Mouse (Mus musculus): ENCODE results near the gene Tkfc. TPM values are rescaled to one million over a fixed set of nuclear protein-coding genes. Genes with fewer than 3 reads are reported as not detected.

Gene Tkfc
- polyA plus RNA-seq, 1 experiment: 16.7 TPM

DNA sequence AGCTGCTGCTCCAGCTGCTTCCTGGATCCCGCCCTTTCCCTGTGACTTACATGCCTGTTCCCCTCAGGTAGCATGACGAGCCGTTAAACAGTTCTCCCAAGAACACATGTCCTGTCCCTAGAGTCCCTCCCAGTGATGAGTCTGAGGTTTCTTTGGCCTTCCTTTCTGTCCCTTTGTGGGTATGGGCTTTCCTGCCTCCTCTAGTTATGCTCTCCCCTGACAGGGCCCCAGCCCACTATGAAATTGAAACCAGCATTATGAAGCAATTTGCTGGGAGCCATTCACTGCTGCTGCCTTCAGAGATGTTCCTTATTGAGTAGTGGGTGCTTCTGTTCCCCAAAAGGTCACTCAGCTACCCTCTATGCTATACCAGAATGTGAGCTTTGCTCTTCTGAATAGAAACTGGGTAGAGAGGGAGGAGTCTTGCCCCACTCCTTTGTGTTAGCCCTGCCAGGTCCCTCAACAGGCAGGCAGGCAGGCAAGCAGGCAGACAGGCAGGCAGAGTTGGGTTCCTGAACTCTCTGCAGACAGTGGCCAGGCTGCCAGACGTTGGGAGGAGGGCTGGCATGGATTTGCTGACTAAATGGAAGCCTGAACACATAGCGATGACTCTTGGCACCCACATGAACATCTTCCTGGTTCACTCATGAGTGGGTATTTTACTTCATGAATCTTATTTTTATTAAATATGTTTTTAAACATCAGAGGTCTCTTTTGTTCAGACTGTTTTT lies 16.2 kb downstream of the Tkfc start:
- Histone ChIP-seq H3K4me3 (no peak overlapping the region), H3K4me2 (ENCODE audit: low read depth) (no peak overlapping the region), H3K36me3 (ENCODE audit: control insufficient read depth, insufficient read depth) (no peaks in the 10 kb centered on the region), H3K79me2 (ENCODE audit: control insufficient read depth, insufficient read depth) (no peaks in the 10 kb centered on the region), H3ac (ENCODE audit: control insufficient read depth, insufficient read length) (no peak overlapping the region), H3K27me3 (ENCODE audit: control insufficient read depth, insufficient read depth, insufficient read length) (no peaks in the 10 kb centered on the region)
- TF ChIP-seq USF1 (IDR thresholded peaks at IDR 0.05; ENCODE audit: low read depth) (no peak), E2F4 (IDR thresholded peaks at IDR 0.05; ENCODE audit: insufficient read depth) (no peak), MYOG (IDR thresholded peaks at IDR 0.05; ENCODE audit: control insufficient read depth in 1 of 3, insufficient read depth in 1 of 3, insufficient read length in 2 of 3, low read depth in 2 of 3) (no peak), MAX (IDR thresholded peaks at IDR 0.05; ENCODE audit: low read depth) (no peak), TCF3 (IDR thresholded peaks at IDR 0.05; ENCODE audit: insufficient read length, low read depth) (no peak), POLR2A (IDR thresholded peaks at IDR 0.05; ENCODE audit: insufficient read length, low read depth) (no peak), CEBPB (IDR thresholded peaks at IDR 0.05; ENCODE audit: insufficient read depth, poor library complexity, severe bottlenecking) (no peak), REST (IDR thresholded peaks at IDR 0.05; ENCODE audit: insufficient read depth, insufficient read length) (no peak), POLR2AphosphoS2 (IDR thresholded peaks at IDR 0.05; ENCODE audit: insufficient read length, low read depth) (no peak), MYOD1 (IDR thresholded peaks at IDR 0.05; ENCODE audit: control insufficient read depth in 1 of 3, insufficient read length in 2 of 3, low read depth in 2 of 3) (no peak), TCF12 (IDR thresholded peaks at IDR 0.05; ENCODE audit: insufficient read depth, poor library complexity, severe bottlenecking) (no peak)

- Histone ChIP-seq H3K4me3 (no peak overlapping the region), H3ac (ENCODE audit: control insufficient read depth, insufficient read length) (no peak overlapping the region), H3K79me2 (ENCODE audit: control insufficient read depth, insufficient read depth) (no peaks in the 10 kb centered on the region), H3K36me3 (ENCODE audit: control insufficient read depth, insufficient read depth) (no peaks in the 10 kb centered on the region), H3K4me2 (ENCODE audit: low read depth) (no peak overlapping the region), H3K27me3 (ENCODE audit: control insufficient read depth, insufficient read depth, insufficient read length) (no peaks in the 10 kb centered on the region)
- TF ChIP-seq CEBPB (IDR thresholded peaks at IDR 0.05; ENCODE audit: insufficient read depth, poor library complexity, severe bottlenecking): no peak
Measured at GRCm38 (mm10) chr19:10587231-10587630, 18.2 kb downstream of the Tkfc start.

DNA sequence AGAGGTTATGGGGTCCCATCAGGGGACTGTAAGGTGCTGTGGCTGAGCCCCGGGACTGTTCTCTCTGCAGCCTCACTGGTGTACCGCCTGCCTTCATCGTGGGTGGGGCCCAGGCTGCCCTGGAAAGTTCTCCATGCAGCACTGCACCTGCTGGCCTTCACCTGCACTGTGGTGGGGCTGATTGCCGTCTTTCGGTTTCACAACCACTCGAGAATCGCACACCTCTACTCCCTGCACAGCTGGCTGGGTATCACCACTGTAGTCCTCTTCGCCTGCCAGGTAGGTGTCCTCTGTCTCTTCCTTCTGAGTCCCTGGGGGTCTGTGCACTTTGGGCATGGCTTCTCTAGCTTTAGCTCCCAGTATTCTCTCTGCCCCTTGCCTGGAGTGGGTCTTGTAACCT lies 20.3 kb downstream of the Tkfc start:
- Histone ChIP-seq H3K36me3 (ENCODE audit: control insufficient read depth, insufficient read depth) (no peaks in the 10 kb centered on the region), H3ac (ENCODE audit: control insufficient read depth, insufficient read length) (no peak overlapping the region), H3K79me2 (ENCODE audit: control insufficient read depth, insufficient read depth) (no peaks in the 10 kb centered on the region), H3K4me2 (ENCODE audit: low read depth) (no peak overlapping the region), H3K27me3 (ENCODE audit: control insufficient read depth, insufficient read depth, insufficient read length) (no peaks in the 10 kb centered on the region), H3K4me3 (no peak overlapping the region)
- TF ChIP-seq MYOD1 (IDR thresholded peaks at IDR 0.05; ENCODE audit: control insufficient read depth in 1 of 3, insufficient read length in 2 of 3, low read depth in 2 of 3): no peak
- TF ChIP-seq USF1 (IDR thresholded peaks at IDR 0.05; ENCODE audit: low read depth): no peak
- TF ChIP-seq CEBPB (IDR thresholded peaks at IDR 0.05; ENCODE audit: insufficient read depth, poor library complexity, severe bottlenecking): no peak
- TF ChIP-seq TCF12 (IDR thresholded peaks at IDR 0.05; ENCODE audit: insufficient read depth, poor library complexity, severe bottlenecking): no peak
- TF ChIP-seq E2F4 (IDR thresholded peaks at IDR 0.05; ENCODE audit: insufficient read depth): no peak
- no peak for TF ChIP-seq POLR2A (IDR thresholded peaks at IDR 0.05; ENCODE audit: insufficient read length, low read depth)
- no peak for TF ChIP-seq POLR2AphosphoS2 (IDR thresholded peaks at IDR 0.05; ENCODE audit: insufficient read length, low read depth)
- TF ChIP-seq MYOG (IDR thresholded peaks at IDR 0.05; ENCODE audit: control insufficient read depth in 1 of 3, insufficient read depth in 1 of 3, insufficient read length in 2 of 3, low read depth in 2 of 3): no peak
- no peak for TF ChIP-seq SRF (IDR thresholded peaks at IDR 0.05; ENCODE audit: control insufficient read depth, insufficient read length, low read depth)
- TF ChIP-seq REST (IDR thresholded peaks at IDR 0.05; ENCODE audit: insufficient read depth, insufficient read length): no peak
- no peak for TF ChIP-seq TCF3 (IDR thresholded peaks at IDR 0.05; ENCODE audit: insufficient read length, low read depth)
- no peak for TF ChIP-seq MAX (IDR thresholded peaks at IDR 0.05; ENCODE audit: low read depth)

GRCm38 (mm10) chr19:10583550-10584146 lies 21.8 kb downstream of the Tkfc start:
- Histone ChIP-seq H3K27me3 (ENCODE audit: control insufficient read depth, insufficient read depth, insufficient read length) (no peaks in the 10 kb centered on the region), H3K79me2 (ENCODE audit: control insufficient read depth, insufficient read depth) (peaks cover 5% of the 10 kb centered on the region), H3ac (ENCODE audit: control insufficient read depth, insufficient read length) (no peak overlapping the region), H3K4me3 (no peak overlapping the region), H3K4me2 (ENCODE audit: low read depth) (no peak overlapping the region), H3K36me3 (ENCODE audit: control insufficient read depth, insufficient read depth) (no peaks in the 10 kb centered on the region)
- no peak for TF ChIP-seq USF1 (IDR thresholded peaks at IDR 0.05; ENCODE audit: low read depth)
- no peak for TF ChIP-seq POLR2A (IDR thresholded peaks at IDR 0.05; ENCODE audit: insufficient read length, low read depth)
- no peak for TF ChIP-seq MYOG (IDR thresholded peaks at IDR 0.05; ENCODE audit: control insufficient read depth in 1 of 3, insufficient read depth in 1 of 3, insufficient read length in 2 of 3, low read depth in 2 of 3)
- TF ChIP-seq TCF3 (IDR thresholded peaks at IDR 0.05; ENCODE audit: insufficient read length, low read depth): no peak
- TF ChIP-seq TCF12 (IDR thresholded peaks at IDR 0.05; ENCODE audit: insufficient read depth, poor library complexity, severe bottlenecking): no peak
- no peak for TF ChIP-seq MYOD1 (IDR thresholded peaks at IDR 0.05; ENCODE audit: control insufficient read depth in 1 of 3, insufficient read length in 2 of 3, low read depth in 2 of 3)

GRCm38 (mm10) chr19:10581984-10582383 lies 23.5 kb downstream of the Tkfc start:
- TF ChIP-seq MAX (IDR thresholded peaks at IDR 0.05; ENCODE audit: low read depth): no peak
- TF ChIP-seq MYOD1 (IDR thresholded peaks at IDR 0.05; ENCODE audit: control insufficient read depth in 1 of 3, insufficient read length in 2 of 3, low read depth in 2 of 3): no peak
- no peak for TF ChIP-seq POLR2A (IDR thresholded peaks at IDR 0.05; ENCODE audit: insufficient read length, low read depth)
- no peak for TF ChIP-seq TCF12 (IDR thresholded peaks at IDR 0.05; ENCODE audit: insufficient read depth, poor library complexity, severe bottlenecking)
- no peak for TF ChIP-seq USF1 (IDR thresholded peaks at IDR 0.05; ENCODE audit: low read depth)
- TF ChIP-seq E2F4 (IDR thresholded peaks at IDR 0.05; ENCODE audit: insufficient read depth): no peak
- TF ChIP-seq MYOG (IDR thresholded peaks at IDR 0.05; ENCODE audit: control insufficient read depth in 1 of 3, insufficient read depth in 1 of 3, insufficient read length in 2 of 3, low read depth in 2 of 3): no peak
- no peak for TF ChIP-seq CEBPB (IDR thresholded peaks at IDR 0.05; ENCODE audit: insufficient read depth, poor library complexity, severe bottlenecking)
- TF ChIP-seq SRF (IDR thresholded peaks at IDR 0.05; ENCODE audit: control insufficient read depth, insufficient read length, low read depth): no peak
- no peak for TF ChIP-seq POLR2AphosphoS2 (IDR thresholded peaks at IDR 0.05; ENCODE audit: insufficient read length, low read depth)
- TF ChIP-seq REST (IDR thresholded peaks at IDR 0.05; ENCODE audit: insufficient read depth, insufficient read length): no peak
- TF ChIP-seq TCF3 (IDR thresholded peaks at IDR 0.05; ENCODE audit: insufficient read length, low read depth): no peak
- no peaks in the 10 kb centered on the region for H3K36me3 ChIP-seq (ENCODE audit: control insufficient read depth, insufficient read depth)
- peaks cover 15% of the 10 kb centered on the region for H3K79me2 ChIP-seq (ENCODE audit: control insufficient read depth, insufficient read depth)
- H3K27me3 ChIP-seq (ENCODE audit: control insufficient read depth, insufficient read depth, insufficient read length): no peaks in the 10 kb centered on the region
- H3K4me3 ChIP-seq: no peak overlapping the region
- no peak overlapping the region for H3ac ChIP-seq (ENCODE audit: control insufficient read depth, insufficient read length)
- no peak overlapping the region for H3K4me2 ChIP-seq (ENCODE audit: low read depth)

Data from myocyte (in vitro differentiated cells).